Mouse (Mus musculus): ENCODE measurements at regions not wholly inside any gene's neighbourhood (a gene's known extent, or its start where the extent isn't known, plus 50 kb on each side); places are given as distances from the start of the nearest gene placed in this dataset.

DNA sequence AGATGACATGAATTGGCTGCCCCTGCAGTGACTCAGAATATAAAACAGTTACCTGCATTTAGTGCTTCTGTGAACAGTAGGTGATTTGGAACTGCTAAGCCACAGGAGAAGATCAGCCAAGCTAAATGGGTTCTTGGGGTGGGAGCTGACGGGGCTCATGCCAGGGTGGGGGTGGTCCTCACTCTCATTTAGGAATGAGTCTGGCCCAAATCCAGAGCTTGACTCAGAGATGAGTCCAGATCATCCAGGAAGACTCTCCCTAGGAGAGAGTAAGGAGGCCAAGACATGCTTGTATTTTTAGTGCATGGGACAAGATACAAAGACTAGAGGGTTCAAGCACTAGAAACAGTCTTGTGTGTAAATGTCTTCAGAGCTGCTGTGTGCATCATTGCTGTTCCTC, 146.5 kb downstream of the Slc30a10 start:
- no peaks in the 10 kb centered on the region for H3K36me3 ChIP-seq (ENCODE audit: insufficient read depth, low read length)
- H3K9me3 ChIP-seq (ENCODE audit: low read length) = no peaks in the 10 kb centered on the region
- H3K4me3 ChIP-seq (replicated peaks; ENCODE audit: low read length) = no peak overlapping the region
- no peaks in the 10 kb centered on the region for H3K4me1 ChIP-seq (replicated peaks; ENCODE audit: low read depth, low read length)
- no peak for TF ChIP-seq NANOG (IDR thresholded peaks at IDR 0.05; ENCODE audit: borderline replicate concordance, low read length)
- no peak for TF ChIP-seq POU5F1 (IDR thresholded peaks at IDR 0.05; ENCODE audit: borderline replicate concordance, low read length)
- TF ChIP-seq CTCF (conservative IDR thresholded peaks at IDR 0.05; ENCODE audit: low read length) = no peak
- H3K27me3 ChIP-seq (ENCODE audit: insufficient read depth, low read length) = no peaks in the 10 kb centered on the region

DNA sequence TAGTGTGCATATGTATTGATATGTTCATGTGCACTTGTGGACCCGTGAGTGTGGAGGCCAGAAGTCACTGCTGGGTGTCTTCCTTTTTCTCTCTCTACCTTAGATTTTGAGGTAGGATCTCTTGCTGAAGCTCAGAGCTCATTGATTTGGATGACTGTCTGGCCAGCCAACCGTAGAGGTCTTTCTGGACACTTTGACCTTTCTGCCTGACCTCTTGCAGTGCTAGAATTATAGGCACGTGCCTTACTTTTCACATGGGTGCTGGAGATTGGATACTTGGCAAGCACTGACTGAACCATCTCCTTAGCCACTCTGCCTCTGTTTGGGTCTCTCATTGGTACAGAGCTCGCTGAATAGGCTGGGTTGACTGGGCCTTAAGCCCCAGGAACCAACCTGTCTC, 151.3 kb downstream of the Slc30a10 start:
- H3K9me3 ChIP-seq (ENCODE audit: low read length) = no peaks in the 10 kb centered on the region
- H3K4me1 ChIP-seq (replicated peaks; ENCODE audit: low read depth, low read length) = no peaks in the 10 kb centered on the region
- H3K36me3 ChIP-seq (ENCODE audit: insufficient read depth, low read length) = no peaks in the 10 kb centered on the region
- H3K4me3 ChIP-seq (replicated peaks; ENCODE audit: low read length) = no peak overlapping the region
- no peaks in the 10 kb centered on the region for H3K27me3 ChIP-seq (ENCODE audit: insufficient read depth, low read length)
- TF ChIP-seq POU5F1 (IDR thresholded peaks at IDR 0.05; ENCODE audit: borderline replicate concordance, low read length) = no peak
- TF ChIP-seq CTCF (conservative IDR thresholded peaks at IDR 0.05; ENCODE audit: low read length) = no peak
- no peak for TF ChIP-seq NANOG (IDR thresholded peaks at IDR 0.05; ENCODE audit: borderline replicate concordance, low read length)

DNA sequence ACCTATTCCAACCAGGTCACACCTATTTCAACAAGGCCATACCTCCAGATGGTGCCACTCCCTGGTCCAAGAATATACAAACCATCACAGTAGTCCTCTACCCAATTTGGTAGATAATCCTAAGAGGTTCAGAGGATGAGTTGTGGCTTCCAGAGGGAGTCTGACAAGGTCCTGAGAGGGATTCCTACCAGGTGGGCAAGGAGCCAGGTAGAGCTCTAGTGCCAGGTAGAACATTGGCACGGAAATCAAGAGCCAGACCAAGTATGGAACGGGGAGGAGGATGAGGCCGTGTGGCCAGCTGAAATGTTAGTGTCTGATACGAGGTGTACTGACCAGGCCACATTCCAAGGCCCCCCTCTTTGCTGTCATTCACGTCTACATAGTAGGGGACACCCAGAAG, 153.0 kb downstream of the Slc30a10 start:
- H3K27me3 ChIP-seq (ENCODE audit: insufficient read depth, low read length) = no peaks in the 10 kb centered on the region
- TF ChIP-seq POU5F1 (IDR thresholded peaks at IDR 0.05; ENCODE audit: borderline replicate concordance, low read length) (no peak), CTCF (conservative IDR thresholded peaks at IDR 0.05; ENCODE audit: low read length) (no peak), NANOG (IDR thresholded peaks at IDR 0.05; ENCODE audit: borderline replicate concordance, low read length) (no peak)
- no peaks in the 10 kb centered on the region for H3K9me3 ChIP-seq (ENCODE audit: low read length)
- no peaks in the 10 kb centered on the region for H3K36me3 ChIP-seq (ENCODE audit: insufficient read depth, low read length)
- no peaks in the 10 kb centered on the region for H3K4me1 ChIP-seq (replicated peaks; ENCODE audit: low read depth, low read length)
- no peak overlapping the region for H3K4me3 ChIP-seq (replicated peaks; ENCODE audit: low read length)

DNA sequence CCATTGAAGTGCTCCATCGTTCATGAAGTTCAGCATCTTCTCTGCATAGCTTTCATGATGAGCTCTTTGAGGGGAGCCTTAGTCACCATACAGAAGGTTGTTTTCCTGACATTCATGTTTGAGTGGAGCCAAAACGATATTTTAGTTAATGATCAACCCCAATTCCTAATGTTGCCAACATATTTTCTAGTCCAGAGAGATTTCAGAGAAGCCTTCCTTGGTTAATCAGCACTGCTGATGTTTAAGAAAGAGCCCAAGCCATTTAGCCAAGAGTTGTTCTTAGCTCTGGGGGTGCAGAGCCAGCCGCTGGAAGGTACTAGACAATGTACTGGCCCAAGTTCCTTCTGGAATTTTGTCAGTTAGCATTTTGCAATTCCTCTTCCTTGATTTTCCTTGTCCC, 153.8 kb downstream of the Slc30a10 start:
- no peaks in the 10 kb centered on the region for H3K9me3 ChIP-seq (ENCODE audit: low read length)
- no peaks in the 10 kb centered on the region for H3K4me1 ChIP-seq (replicated peaks; ENCODE audit: low read depth, low read length)
- H3K4me3 ChIP-seq (replicated peaks; ENCODE audit: low read length) = no peak overlapping the region
- no peaks in the 10 kb centered on the region for H3K36me3 ChIP-seq (ENCODE audit: insufficient read depth, low read length)
- no peaks in the 10 kb centered on the region for H3K27me3 ChIP-seq (ENCODE audit: insufficient read depth, low read length)
- no peak for TF ChIP-seq POU5F1 (IDR thresholded peaks at IDR 0.05; ENCODE audit: borderline replicate concordance, low read length)
- no peak for TF ChIP-seq NANOG (IDR thresholded peaks at IDR 0.05; ENCODE audit: borderline replicate concordance, low read length)
- no peak for TF ChIP-seq CTCF (conservative IDR thresholded peaks at IDR 0.05; ENCODE audit: low read length)

DNA sequence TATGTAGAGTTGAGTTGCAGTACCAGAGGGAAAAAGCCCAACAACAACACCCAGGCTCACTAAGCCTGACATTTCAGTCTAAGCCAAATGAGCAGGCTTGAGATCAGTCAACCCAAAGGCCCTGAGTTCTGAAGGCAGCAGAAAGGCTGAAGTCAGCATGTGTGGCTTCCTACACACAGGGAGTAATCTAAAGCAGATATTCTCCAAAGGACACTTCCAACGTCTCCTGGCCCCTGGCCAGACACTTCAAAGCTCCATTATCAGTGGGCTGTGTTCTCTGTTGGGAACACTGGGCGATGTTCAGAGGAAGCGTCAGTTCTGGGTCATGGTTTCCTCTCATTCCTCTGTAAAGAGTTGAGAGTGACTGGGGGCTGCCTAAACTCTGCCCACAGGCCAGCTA, 155.9 kb downstream of the Slc30a10 start:
- Histone ChIP-seq H3K27me3 (ENCODE audit: insufficient read depth, low read length) (no peaks in the 10 kb centered on the region), H3K9me3 (ENCODE audit: low read length) (no peaks in the 10 kb centered on the region), H3K36me3 (ENCODE audit: insufficient read depth, low read length) (no peaks in the 10 kb centered on the region), H3K4me1 (replicated peaks; ENCODE audit: low read depth, low read length) (no peaks in the 10 kb centered on the region), H3K4me3 (replicated peaks; ENCODE audit: low read length) (no peak overlapping the region)
- TF ChIP-seq POU5F1 (IDR thresholded peaks at IDR 0.05; ENCODE audit: borderline replicate concordance, low read length) (no peak), NANOG (IDR thresholded peaks at IDR 0.05; ENCODE audit: borderline replicate concordance, low read length) (no peak)

DNA sequence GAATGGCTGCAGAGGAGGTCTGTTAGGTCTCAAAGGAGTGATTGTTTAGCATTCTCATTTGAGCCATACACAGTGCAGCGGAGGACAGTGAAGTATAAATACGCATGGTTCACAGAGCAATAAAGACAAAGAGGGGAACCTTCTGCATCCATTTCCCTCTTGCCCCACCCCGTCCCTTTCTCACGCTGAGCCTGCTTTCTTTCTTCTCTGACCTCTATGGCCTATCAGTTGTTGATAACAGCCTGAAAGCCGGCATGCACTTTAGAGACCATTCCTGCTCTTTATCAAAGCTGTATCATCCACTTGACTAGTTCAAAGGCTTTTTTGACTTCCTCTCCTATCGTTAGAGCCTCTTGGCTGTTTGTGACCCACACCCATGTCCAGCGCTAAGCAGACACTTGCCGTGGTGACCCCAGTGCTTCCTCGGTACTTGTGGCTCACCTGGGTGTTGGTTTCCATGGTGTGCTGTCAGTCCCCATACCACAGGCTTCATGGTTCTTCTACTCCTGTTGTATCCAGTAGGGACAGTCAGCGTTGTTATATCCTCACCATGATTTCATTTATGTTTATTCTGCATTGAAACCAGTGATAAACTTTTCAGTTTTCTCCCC, 161.3 kb downstream of the Slc30a10 start:
- H3K4me3 ChIP-seq (replicated peaks; ENCODE audit: low read length) = no peak overlapping the region
- H3K27me3 ChIP-seq (ENCODE audit: insufficient read depth, low read length) = no peaks in the 10 kb centered on the region
- no peak for TF ChIP-seq NANOG (IDR thresholded peaks at IDR 0.05; ENCODE audit: borderline replicate concordance, low read length)
- no peak for TF ChIP-seq POU5F1 (IDR thresholded peaks at IDR 0.05; ENCODE audit: borderline replicate concordance, low read length)
- TF ChIP-seq CTCF (conservative IDR thresholded peaks at IDR 0.05; ENCODE audit: low read length) = no peak
- no peaks in the 10 kb centered on the region for H3K4me1 ChIP-seq (replicated peaks; ENCODE audit: low read depth, low read length)
- H3K9me3 ChIP-seq (ENCODE audit: low read length) = no peaks in the 10 kb centered on the region
- H3K36me3 ChIP-seq (ENCODE audit: insufficient read depth, low read length) = no peaks in the 10 kb centered on the region

DNA sequence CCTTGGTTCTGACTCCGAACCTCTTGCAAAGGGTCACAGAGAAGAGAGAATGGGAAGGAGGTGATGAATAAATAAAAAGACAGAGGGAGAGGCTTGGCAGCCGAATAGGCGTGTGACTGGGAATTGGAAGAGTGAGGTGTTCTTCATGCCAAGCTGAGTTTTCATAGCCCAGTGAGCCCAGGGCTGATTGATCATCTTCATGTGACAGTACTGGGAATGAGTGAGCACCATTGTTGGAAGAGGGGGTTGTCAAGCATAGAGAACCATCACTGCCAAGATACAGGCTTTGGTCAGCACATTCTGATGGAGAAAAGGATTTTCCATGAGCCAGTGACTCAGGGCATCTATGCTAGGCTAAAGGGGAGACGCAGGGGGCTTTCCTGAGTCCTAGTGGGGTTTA, 163.0 kb downstream of the Slc30a10 start:
- H3K36me3 ChIP-seq (ENCODE audit: insufficient read depth, low read length) = no peaks in the 10 kb centered on the region
- no peaks in the 10 kb centered on the region for H3K4me1 ChIP-seq (replicated peaks; ENCODE audit: low read depth, low read length)
- no peaks in the 10 kb centered on the region for H3K9me3 ChIP-seq (ENCODE audit: low read length)
- TF ChIP-seq CTCF (conservative IDR thresholded peaks at IDR 0.05; ENCODE audit: low read length) (no peak), NANOG (IDR thresholded peaks at IDR 0.05; ENCODE audit: borderline replicate concordance, low read length) (no peak), POU5F1 (IDR thresholded peaks at IDR 0.05; ENCODE audit: borderline replicate concordance, low read length) (no peak)
- no peak overlapping the region for H3K4me3 ChIP-seq (replicated peaks; ENCODE audit: low read length)
- H3K27me3 ChIP-seq (ENCODE audit: insufficient read depth, low read length) = no peaks in the 10 kb centered on the region

DNA sequence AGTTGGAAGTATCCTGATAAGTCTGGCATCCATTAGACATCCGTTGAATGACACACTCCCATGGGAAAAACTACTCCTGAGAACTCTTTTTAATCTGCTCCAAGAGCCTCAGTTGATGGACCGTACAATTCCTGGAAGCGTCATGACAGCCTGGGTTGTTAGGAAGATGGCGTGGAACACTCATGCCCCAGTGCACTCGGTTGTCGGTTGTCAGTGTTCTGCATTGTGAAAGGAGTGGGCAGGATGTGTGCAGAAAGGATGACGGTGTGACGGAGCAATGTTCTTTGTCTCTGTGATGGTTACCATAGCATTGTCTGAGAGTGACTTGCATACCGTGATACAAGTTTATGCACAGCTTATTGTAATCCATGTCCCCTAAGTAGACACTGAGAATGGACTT, 164.4 kb downstream of the Slc30a10 start:
- no peak overlapping the region for H3K4me3 ChIP-seq (replicated peaks; ENCODE audit: low read length)
- TF ChIP-seq NANOG (IDR thresholded peaks at IDR 0.05; ENCODE audit: borderline replicate concordance, low read length) (no peak), CTCF (conservative IDR thresholded peaks at IDR 0.05; ENCODE audit: low read length) (no peak), POU5F1 (IDR thresholded peaks at IDR 0.05; ENCODE audit: borderline replicate concordance, low read length) (no peak)
- no peaks in the 10 kb centered on the region for H3K4me1 ChIP-seq (replicated peaks; ENCODE audit: low read depth, low read length)
- no peaks in the 10 kb centered on the region for H3K36me3 ChIP-seq (ENCODE audit: insufficient read depth, low read length)
- no peaks in the 10 kb centered on the region for H3K9me3 ChIP-seq (ENCODE audit: low read length)
- no peaks in the 10 kb centered on the region for H3K27me3 ChIP-seq (ENCODE audit: insufficient read depth, low read length)

DNA sequence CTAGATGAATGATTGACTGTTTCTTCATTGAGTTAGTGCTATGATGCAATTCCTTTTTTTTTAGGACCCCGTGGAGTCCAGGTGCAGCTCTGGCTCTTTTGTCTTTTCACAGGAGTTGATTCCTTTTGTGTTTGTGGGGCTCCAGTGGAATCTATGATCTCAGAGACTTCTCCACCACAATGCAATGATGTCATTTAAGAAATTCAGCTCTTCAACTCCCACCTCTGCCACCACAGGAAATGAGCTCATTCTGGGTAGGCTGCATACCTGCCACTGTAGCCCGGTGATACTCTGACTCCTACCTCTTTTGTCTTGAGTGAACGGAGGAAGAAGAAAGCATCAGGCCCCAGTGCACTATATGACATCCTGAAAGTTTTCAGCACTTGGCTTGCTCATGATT, 173.8 kb downstream of the Slc30a10 start:
- Histone ChIP-seq H3K4me1 (replicated peaks; ENCODE audit: low read depth, low read length) (no peaks in the 10 kb centered on the region), H3K4me3 (replicated peaks; ENCODE audit: low read length) (no peak overlapping the region), H3K9me3 (ENCODE audit: low read length) (no peaks in the 10 kb centered on the region), H3K27me3 (ENCODE audit: insufficient read depth, low read length) (no peaks in the 10 kb centered on the region), H3K36me3 (ENCODE audit: insufficient read depth, low read length) (no peaks in the 10 kb centered on the region)
- TF ChIP-seq NANOG (IDR thresholded peaks at IDR 0.05; ENCODE audit: borderline replicate concordance, low read length) (no peak), CTCF (conservative IDR thresholded peaks at IDR 0.05; ENCODE audit: low read length) (no peak), POU5F1 (IDR thresholded peaks at IDR 0.05; ENCODE audit: borderline replicate concordance, low read length) (no peak)
